Mouse (Mus musculus) forebrain, embryonic 11.5 days (tissue): ENCODE data around the gene Ctsw. TPM values are rescaled to one million over a fixed set of nuclear protein-coding genes. Genes with fewer than 3 reads are reported as not detected.

Source experiments
- ATAC-seq: fragments of 200-750 bp; cut with Nextera tagmentation; replicated peaks from 2 replicates; pipeline ENCODE4 v1.8.0; 2017; ENCODE audit warnings: moderate TSS enrichment; ENCODE audit not compliant: low FRiP score
- DNase-seq: peaks from one replicate; pipeline ENCODE4 v3.0.0-alpha.2; 2017; ENCODE audit warnings: low spot score
- H3K27ac ChIP-seq: fragments of 300-500 bp; sonication (generic); 2 replicates; pipeline ENCODE4 v1.5.1; 2014; ENCODE audit warnings: low read depth, low read length
- H3K27me3 ChIP-seq: fragments of 300-500 bp; sonication (generic); 2 replicates; pipeline ENCODE4 v1.6.1; 2014; ENCODE audit warnings: mild to moderate bottlenecking, low read length, mixed read lengths; ENCODE audit not compliant: control insufficient read depth, insufficient read depth
- H3K36me3 ChIP-seq: fragments of 300-500 bp; sonication (generic); 2 replicates; pipeline ENCODE4 v1.6.1; 2014; ENCODE audit warnings: mild to moderate bottlenecking, low read length, moderate library complexity, mixed read lengths; ENCODE audit not compliant: control insufficient read depth, insufficient read depth
- H3K4me1 ChIP-seq: fragments of 300-500 bp; sonication (generic); replicated peaks from 2 replicates; pipeline ENCODE4 v1.6.1; 2014; ENCODE audit warnings: low read length, mixed read lengths; ENCODE audit not compliant: control insufficient read depth, insufficient read depth
- H3K4me2 ChIP-seq: fragments of 300-500 bp; sonication (generic); 2 replicates; pipeline ENCODE4 v1.6.1; 2014; ENCODE audit warnings: low read depth, mild to moderate bottlenecking, low read length, moderate library complexity, mixed read lengths; ENCODE audit not compliant: severe bottlenecking
- H3K4me3 ChIP-seq: fragments of 300-500 bp; sonication (generic); 2 replicates; pipeline ENCODE4 v1.5.1; 2014; ENCODE audit warnings: low read depth, low read length
- H3K9ac ChIP-seq: fragments of 300-500 bp; sonication (generic); 2 replicates; pipeline ENCODE4 v1.6.1; 2014; ENCODE audit warnings: low read length
- H3K9me3 ChIP-seq: fragments of 300-500 bp; sonication (generic); 2 replicates; pipeline ENCODE4 v1.6.1; 2016; ENCODE audit warnings: low read length, mixed read lengths; ENCODE audit not compliant: control insufficient read depth
- WGBS: fragments of 180-500 bp; shearing (Covaris S2); extraction: QIAGEN DNeasy Blood & Tissue Kit; methylation state at CpG from one replicate; pipeline ENCODE4 v1.1.7; 2014; 5-methylcytosine and 5-hydroxymethylcytosine counted together
- polyA plus RNA-seq: library from polyadenylated mRNA; unstranded; fragments of >200 nt; fragmentation: Nextera tagmentation; extraction: Ambion mirVana; gene quantifications from 2 replicates; pipeline ENCODE4 v1.2.1, GENCODE M21; 2014

Ctsw gene
- polyA plus RNA-seq, 1 experiment from 2014 or later: 3.4 TPM

DNA sequence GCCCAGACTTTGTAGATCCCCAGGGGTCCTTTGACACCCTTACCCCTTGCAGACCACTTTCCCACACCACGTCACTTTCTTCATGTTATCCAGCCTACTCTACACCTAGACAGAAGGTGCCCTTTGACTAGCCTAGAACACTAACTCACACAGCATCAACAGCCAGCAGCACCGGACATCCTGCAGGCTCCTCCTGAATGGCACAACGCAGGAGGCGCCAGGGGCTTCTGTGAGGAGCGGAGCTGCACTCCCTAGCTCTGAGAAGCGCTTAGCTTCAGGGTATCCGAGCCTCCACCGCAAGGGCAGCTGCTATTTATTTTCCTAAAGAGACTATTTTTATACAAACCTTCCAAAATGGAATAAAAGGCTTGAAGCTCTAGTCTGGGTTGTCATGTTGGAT lies 12.7 kb downstream of the Ctsw start:
- no peak overlapping the region; the same call in 1 of the 2 replicates for H3K9ac ChIP-seq
- H3K27me3 ChIP-seq: peaks cover 6% of the 10 kb centered on the region; the same call in 1 of the 2 replicates
- no peaks in the 10 kb centered on the region for H3K9me3 ChIP-seq
- no peak overlapping the region for H3K27ac ChIP-seq
- H3K4me3 ChIP-seq: peak overlapping the region; percentile 77; the same call in 1 of the 2 replicates
- H3K36me3 ChIP-seq: no peaks in the 10 kb centered on the region
- peak overlapping the region; percentile 99 for H3K4me2 ChIP-seq
- DNase-seq (no peak), ATAC-seq (no peak)
- 62% methylated on average over 8 of the region's 8 CpGs for WGBS
- peaks cover 16% of the 10 kb centered on the region; the same call in 1 of the 2 replicates for H3K4me1 ChIP-seq

DNA sequence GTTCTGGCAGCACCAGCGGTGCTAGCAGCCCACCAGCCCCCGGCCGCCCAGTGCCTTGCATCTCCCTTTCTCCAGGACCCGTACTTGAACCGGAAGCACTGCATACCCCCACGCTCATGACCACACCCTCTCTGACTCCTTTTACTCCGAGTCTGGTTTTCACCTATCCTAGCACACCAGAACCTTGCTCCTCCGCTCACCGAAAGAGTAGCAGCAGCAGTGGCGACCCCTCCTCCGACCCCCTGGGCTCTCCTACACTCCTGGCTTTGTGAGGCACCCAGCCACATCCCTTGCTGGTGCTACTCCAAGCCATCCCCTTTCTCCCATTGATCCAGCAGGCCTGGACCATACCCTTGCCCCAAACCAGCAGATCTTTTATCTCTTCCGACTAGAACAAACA lies 13.3 kb downstream of the Ctsw start:
- no peak overlapping the region for H3K9ac ChIP-seq
- DNase-seq (no peak), ATAC-seq (no peak)
- H3K4me3 ChIP-seq: no peak overlapping the region
- H3K27me3 ChIP-seq: peaks cover 8% of the 10 kb centered on the region; the same call in 1 of the 2 replicates
- no peaks in the 10 kb centered on the region for H3K9me3 ChIP-seq
- H3K4me2 ChIP-seq: peak overlapping the region; percentile 99
- peaks cover 16% of the 10 kb centered on the region; the same call in 1 of the 2 replicates for H3K4me1 ChIP-seq
- H3K36me3 ChIP-seq: no peaks in the 10 kb centered on the region
- no peak overlapping the region for H3K27ac ChIP-seq
- 87% methylated on average over 12 of the region's 12 CpGs for WGBS

DNA sequence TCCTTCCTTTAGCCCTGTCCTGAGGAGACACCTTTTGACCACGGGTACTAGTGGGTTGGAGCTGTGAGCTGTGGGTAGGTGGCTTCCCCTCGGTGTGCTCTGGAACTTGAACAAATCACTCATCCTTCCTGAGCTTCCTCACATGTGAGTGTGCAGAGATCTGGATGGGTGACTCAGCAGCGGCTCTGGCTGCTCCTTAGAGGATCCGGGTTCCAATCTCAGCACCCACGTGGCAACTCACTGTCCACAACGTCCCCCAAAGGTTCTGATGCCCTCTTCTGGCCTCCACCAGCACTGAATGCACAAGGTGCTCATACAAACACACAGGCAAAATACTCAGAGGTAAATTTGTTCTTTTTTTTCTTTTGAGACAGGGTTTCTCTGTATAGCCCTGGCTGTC lies 16.5 kb downstream of the Ctsw start:
- WGBS: 71% methylated on average over 6 of the region's 6 CpGs
- Histone ChIP-seq H3K9ac (no peak overlapping the region), H3K36me3 (no peaks in the 10 kb centered on the region), H3K4me2 (no peak overlapping the region), H3K4me1 (peaks cover 26% of the 10 kb centered on the region), H3K27ac (no peak overlapping the region), H3K4me3 (no peak overlapping the region), H3K27me3 (peaks cover 33% of the 10 kb centered on the region), H3K9me3 (no peaks in the 10 kb centered on the region)
- DNase-seq: no peak
- no peak for ATAC-seq

DNA sequence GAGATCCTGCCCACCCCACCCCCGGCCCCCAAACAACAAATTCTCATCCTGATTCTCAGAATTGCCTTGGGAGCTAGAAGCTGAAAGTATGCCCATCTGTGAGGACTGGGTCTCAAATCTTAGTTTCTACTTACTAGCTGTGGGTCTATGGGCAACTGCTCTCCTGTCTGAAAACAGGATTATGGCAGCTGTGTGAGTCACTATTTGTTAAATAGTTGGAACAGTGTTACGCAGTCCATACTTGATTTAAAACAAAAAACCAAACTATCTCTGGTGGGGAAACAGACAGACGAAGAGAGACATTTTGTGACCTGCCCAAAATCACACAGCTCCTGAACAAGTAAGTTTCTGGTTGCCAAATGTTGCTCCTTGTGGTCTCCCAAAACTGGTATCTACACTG lies 18.6 kb downstream of the Ctsw start:
- ATAC-seq: no peak
- H3K27me3 ChIP-seq: peaks cover 36% of the 10 kb centered on the region
- H3K9me3 ChIP-seq: no peaks in the 10 kb centered on the region
- H3K4me2 ChIP-seq: no peak overlapping the region
- DNase-seq: no peak
- no peaks in the 10 kb centered on the region for H3K36me3 ChIP-seq
- H3K9ac ChIP-seq: no peak overlapping the region
- H3K27ac ChIP-seq: no peak overlapping the region
- H3K4me3 ChIP-seq: no peak overlapping the region
- WGBS: 93% methylated on average over 3 of the region's 3 CpGs
- peaks cover 13% of the 10 kb centered on the region for H3K4me1 ChIP-seq

DNA sequence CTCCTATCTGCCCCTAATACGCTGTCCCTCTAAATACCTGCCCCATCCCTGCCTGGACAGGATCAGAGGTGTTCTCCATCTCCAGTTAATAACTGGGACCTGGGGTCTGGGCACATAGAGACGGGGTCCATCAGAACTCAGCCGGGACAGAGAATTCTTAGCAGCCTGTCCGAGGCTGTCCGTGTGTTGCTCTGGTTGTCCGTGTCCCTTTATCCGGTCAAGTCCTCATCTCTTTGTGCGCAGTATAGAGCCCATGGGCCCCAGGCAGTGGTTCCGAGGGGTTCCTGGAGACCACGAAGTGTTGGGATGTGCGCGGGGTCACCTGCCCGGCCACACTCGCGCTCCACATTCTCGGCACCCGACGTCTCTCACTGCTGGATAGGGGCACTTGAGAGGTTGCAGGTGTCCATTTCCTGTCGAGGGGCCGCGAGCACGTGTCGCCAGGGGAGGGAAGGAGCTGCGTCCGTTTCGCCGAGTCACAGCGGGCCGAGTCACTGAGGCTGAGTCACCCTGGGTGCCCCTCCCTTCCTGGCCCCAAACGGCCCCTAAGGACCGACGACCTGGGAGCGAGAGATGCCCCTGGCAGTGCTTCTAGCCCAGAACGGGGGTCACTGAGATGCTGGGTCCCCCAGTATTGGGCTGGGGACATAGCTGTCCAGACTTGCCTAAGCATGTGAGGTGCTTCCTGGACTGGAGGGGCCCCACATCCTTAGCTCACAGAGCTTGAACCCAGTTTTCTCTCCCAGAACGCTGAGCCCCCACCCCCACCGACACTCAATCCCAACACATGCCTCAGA lies 19.8 kb downstream of the Ctsw start:
- Histone ChIP-seq H3K9ac (no peak overlapping the region), H3K4me1 (peaks cover 13% of the 10 kb centered on the region), H3K9me3 (no peaks in the 10 kb centered on the region), H3K4me3 (peak overlapping the region; percentile 50; the same call in 1 of the 2 replicates), H3K27me3 (peaks cover 36% of the 10 kb centered on the region), H3K36me3 (no peaks in the 10 kb centered on the region), H3K4me2 (peak overlapping the region; percentile 97), H3K27ac (no peak overlapping the region)
- no peak for DNase-seq
- 7% methylated on average over 35 of the region's 36 CpGs for WGBS
- ATAC-seq: no peak

DNA sequence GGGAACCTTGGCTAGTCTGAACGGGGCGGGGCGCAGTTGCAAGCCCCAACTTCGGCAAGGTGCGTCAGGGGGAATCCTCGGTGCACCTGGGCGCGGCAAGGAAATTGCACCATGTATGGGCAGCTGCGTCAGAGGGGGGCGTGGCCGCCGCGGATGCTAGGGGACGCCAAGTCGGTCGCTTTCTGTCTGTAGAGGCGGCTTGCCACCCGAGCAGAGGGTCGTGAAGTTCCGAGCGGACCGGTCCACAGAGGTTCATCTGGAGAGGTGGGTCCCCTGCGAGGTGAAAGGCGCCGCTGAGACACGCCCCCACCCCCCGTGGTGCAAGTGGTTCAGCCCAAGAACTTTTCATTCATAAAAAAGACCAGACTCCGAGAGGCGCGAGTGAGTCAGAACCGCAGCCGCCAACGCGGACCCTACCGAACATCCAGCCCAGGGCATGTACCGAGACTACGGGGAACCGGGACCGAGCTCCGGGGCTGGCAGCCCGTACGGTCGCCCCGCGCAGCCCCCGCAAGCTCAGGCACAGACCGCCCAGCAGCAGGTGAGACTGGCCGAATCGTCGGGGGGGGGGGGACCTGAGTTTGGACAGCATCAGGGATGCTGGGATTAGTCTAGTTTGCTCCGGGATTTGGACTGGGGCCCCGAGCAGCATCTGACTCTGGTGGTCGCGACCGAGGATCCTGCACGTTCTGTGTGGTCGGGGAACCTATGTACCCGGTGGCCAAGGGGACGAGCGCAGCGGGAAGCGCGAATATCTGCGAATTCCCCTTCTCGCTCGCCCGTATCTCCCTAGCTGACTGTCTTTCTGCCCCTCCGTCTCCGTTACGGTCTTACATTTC lies 20.6 kb downstream of the Ctsw start, which contains the start of gene Fosl1:
Fosl1 (plus strand) TSS at position 33 of the 839 bp plus-strand sequence.
- peak within 1 kb of the TSS; percentile 45; the same call in 1 of the 2 replicates for H3K9ac ChIP-seq
- H3K4me3 ChIP-seq: peak within 1 kb of the TSS; percentile 50
- DNase-seq (peak; percentile 83), ATAC-seq (peak; percentile 63; the same call in 1 of the 2 replicates)
- no peaks in the 10 kb centered on the region for H3K9me3 ChIP-seq
- peaks cover 13% of the 10 kb centered on the region for H3K4me1 ChIP-seq
- H3K27me3 ChIP-seq: peaks cover 36% of the 10 kb centered on the region
- peak within 1 kb of the TSS; percentile 97 for H3K4me2 ChIP-seq
- under 1% methylated on average over 70 of the region's 70 CpGs for WGBS
- no peaks in the 10 kb centered on the region for H3K36me3 ChIP-seq
- no peak within 1 kb of the TSS for H3K27ac ChIP-seq

DNA sequence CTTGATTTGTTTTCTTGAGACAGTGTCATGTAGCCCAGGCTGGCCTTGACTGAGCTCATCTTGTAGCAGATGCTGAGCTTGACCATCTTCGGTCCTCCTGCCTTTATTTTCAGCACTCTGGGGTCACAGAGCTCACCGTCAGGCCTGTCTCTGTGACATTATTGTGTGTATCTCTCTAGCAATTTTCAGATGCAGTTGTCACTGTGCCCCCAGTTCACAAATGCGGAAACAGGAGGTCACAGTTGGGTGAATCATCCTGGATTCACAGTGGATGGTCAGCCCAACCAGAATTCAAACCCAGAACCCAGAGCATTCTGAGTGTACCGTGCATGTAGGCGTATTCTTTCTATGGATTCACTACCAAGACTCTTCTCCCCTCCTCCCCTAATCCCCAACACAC lies 22.6 kb downstream of the Ctsw start:
- H3K4me3 ChIP-seq: no peak overlapping the region
- peaks cover 13% of the 10 kb centered on the region for H3K4me1 ChIP-seq
- WGBS: 84% methylated on average over 5 of the region's 5 CpGs
- H3K36me3 ChIP-seq: no peaks in the 10 kb centered on the region
- ATAC-seq: no peak
- H3K27me3 ChIP-seq: peaks cover 36% of the 10 kb centered on the region
- H3K9me3 ChIP-seq: no peaks in the 10 kb centered on the region
- no peak for DNase-seq
- H3K27ac ChIP-seq: no peak overlapping the region
- H3K9ac ChIP-seq: no peak overlapping the region
- no peak overlapping the region for H3K4me2 ChIP-seq

DNA sequence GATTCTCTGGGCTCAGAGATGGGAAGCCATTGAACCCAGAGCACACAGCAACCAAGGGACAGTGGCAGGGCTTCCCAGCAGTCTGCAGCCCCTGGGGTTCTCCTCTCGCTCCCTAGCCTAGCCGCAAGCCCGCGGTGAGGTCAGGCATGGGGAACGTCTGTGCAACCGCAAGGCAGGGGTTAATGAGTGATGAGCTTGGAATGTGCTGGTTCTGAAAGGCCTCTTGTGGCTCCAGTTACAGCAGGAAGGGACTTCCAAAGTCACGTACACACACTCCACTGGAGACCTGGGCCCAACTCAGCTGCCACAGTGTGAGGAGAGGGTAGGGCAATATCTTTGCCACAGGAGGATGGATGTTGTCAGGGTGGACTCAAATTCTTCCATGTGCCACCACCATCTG lies 23.4 kb downstream of the Ctsw start:
- no peak overlapping the region for H3K4me3 ChIP-seq
- WGBS: 39% methylated on average over 7 of the region's 7 CpGs
- H3K27ac ChIP-seq: no peak overlapping the region
- H3K9ac ChIP-seq: no peak overlapping the region
- H3K9me3 ChIP-seq: no peaks in the 10 kb centered on the region; the same call in 1 of the 2 replicates
- H3K4me1 ChIP-seq: peaks cover 13% of the 10 kb centered on the region
- H3K27me3 ChIP-seq: peaks cover 33% of the 10 kb centered on the region
- H3K4me2 ChIP-seq: no peak overlapping the region
- no peak for ATAC-seq
- H3K36me3 ChIP-seq: no peaks in the 10 kb centered on the region
- DNase-seq: no peak
